Mouse (Mus musculus) lung, adult 2 months (tissue): ENCODE data around the gene Gm4767. TPM values are rescaled to one million over a fixed set of nuclear protein-coding genes. Genes with fewer than 3 reads are reported as not detected.
"Not testable (repeated sequence)": the region's sequence is repeated elsewhere in the genome, so short reads cannot be mapped to it uniquely, and the experiment has no call there.

Source experiments
- DNase-seq: peaks from one replicate; pipeline ENCODE4 v3.0.0; 2022
- H3K4me1 ChIP-seq: fragments of 200-500 bp; 2 replicates; pipeline ENCODE4 v1.6.1; 2011; ENCODE audit warnings: low read length; ENCODE audit not compliant: control insufficient read depth, insufficient read depth
- H3K4me3 ChIP-seq: fragments of 200-500 bp; replicated peaks from 2 replicates; pipeline ENCODE3; 2011; ENCODE audit warnings: low read depth, mild to moderate bottlenecking, control low read depth, low read length; ENCODE audit errors: extremely low read depth
- WGBS: fragments of 180-500 bp; shearing (Covaris S2); methylation state at CpG from one replicate; pipeline ENCODE4 v1.1.7; 2018; 5-methylcytosine and 5-hydroxymethylcytosine counted together
- polyA plus RNA-seq: library from polyadenylated mRNA; depleted of rRNA; stranded (reverse); fragments of >200 nt; gene quantifications from 2 replicates; pipeline ENCODE4 v1.2.3, GENCODE M21; 2012; rRNA removed

Gene Gm4767
- not detected in 2 replicates for polyA plus RNA-seq

DNA sequence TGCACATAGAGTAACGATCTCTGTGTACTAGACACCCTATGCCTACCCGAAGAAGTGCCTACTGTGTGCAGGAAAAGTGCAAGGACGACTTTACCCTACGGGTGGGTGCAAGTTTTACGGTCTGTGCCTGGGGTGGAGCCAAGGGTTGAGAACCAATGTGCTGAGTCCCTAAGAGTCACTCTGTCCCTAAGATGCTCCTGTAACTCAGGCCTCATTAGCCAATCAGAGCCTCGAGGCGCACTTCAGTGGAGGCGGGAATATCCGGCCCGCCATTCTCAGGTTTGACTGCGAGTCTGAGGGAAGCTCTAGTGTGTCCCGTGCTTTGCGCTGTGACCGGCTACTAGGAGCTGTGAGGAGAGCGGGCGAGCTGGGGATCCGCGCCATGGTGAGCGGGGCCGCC is at the start of gene Gm4767:
TSS of gene Gm4767 (plus strand) at position 288 of the 400 bp plus-strand sequence.
- 16% methylated on average over 18 of the region's 20 CpGs for WGBS
- not testable (repeated sequence) for DNase-seq, H3K4me1 ChIP-seq, H3K4me3 ChIP-seq

DNA sequence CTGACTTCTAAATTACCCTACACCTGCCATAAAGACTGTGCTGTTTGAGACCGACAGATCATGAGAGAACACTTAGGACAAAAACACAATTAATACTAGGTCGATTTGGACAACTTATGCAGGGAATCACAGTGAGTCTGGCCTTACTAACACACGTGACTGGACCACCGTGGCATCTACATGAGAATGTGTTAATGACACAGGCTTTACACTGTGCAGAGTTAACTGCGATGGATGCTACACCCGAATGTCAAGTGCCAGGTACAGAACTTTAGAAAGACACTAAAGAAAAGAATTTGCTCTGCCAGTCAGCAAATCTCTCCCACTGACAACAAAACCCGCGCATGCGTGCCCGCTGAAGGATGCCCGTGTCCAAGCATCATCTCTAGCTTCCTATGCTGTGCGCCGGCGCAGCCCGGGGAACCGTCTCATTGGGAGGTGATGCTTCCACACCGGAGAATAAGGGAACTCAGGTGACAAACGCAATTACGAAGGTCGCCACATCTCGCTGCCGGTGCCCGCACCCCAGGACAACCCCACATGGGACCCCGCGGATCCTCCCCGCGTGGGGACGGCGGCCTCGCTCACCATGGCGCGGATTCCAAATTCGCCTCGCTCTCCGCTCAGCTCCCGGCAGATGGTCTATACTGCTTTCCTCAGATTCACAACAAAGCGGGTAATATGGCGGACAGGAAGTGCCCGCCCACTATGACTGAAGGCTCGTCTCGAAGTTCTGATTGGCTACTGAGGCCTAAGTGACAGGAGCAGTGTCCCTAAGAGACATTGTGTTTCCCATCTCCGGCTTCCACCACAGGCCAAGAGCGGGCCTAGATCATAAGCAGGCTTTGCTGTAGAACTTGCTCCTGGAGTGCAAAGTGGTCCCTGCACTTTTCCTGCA is 41.2 kb upstream of the Gm4767 start, which contains the start of gene Gm3055:
TSS of gene Gm3055 (minus strand) at position 656 of the 898 bp plus-strand sequence.
- DNase-seq, H3K4me1 ChIP-seq, H3K4me3 ChIP-seq: not testable (repeated sequence)
- WGBS = no CpG with 5 or more reads among the region's 43 CpGs

DNA sequence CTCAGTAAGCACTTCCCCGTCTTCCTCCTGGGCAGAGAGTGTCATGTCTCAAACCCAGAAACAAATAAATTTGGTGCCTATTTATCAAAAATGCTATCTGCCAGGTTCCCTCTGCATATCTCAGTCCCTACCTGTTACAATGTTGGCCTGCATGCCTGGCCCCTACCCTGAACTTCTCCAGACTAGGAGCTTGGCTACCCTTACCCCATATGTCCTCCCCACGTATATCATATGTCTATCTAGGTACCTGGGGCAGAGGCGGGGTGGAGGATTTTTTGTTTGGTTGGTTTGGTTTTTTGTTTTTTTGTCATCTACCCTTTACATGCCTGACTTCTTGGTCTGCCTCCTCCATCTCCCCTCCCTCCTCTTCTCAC is 40.6 kb upstream of the Gm4767 start:
- not testable (repeated sequence) for H3K4me1 ChIP-seq, H3K4me3 ChIP-seq, DNase-seq
- no CpG with 5 or more reads among the region's 3 CpGs for WGBS

DNA sequence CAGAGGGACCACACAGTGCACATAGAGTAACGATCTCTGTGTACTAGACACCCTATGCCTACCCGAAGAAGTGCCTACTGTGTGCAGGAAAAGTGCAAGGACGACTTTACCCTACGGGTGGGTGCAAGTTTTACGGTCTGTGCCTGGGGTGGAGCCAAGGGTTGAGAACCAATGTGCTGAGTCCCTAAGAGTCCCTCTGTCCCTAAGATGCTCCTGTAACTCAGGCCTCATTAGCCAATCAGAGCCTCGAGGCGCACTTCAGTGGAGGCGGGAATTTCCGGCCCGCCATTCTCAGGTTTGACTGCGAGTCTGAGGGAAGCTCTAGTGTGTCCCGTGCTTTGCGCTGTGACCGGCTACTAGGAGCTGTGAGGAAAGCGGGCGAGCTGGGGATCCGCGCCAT is 34.2 kb downstream of the Gm4767 start:
- no CpG with 5 or more reads among the region's 18 CpGs for WGBS
- H3K4me1 ChIP-seq, H3K4me3 ChIP-seq, DNase-seq: not testable (repeated sequence)

DNA sequence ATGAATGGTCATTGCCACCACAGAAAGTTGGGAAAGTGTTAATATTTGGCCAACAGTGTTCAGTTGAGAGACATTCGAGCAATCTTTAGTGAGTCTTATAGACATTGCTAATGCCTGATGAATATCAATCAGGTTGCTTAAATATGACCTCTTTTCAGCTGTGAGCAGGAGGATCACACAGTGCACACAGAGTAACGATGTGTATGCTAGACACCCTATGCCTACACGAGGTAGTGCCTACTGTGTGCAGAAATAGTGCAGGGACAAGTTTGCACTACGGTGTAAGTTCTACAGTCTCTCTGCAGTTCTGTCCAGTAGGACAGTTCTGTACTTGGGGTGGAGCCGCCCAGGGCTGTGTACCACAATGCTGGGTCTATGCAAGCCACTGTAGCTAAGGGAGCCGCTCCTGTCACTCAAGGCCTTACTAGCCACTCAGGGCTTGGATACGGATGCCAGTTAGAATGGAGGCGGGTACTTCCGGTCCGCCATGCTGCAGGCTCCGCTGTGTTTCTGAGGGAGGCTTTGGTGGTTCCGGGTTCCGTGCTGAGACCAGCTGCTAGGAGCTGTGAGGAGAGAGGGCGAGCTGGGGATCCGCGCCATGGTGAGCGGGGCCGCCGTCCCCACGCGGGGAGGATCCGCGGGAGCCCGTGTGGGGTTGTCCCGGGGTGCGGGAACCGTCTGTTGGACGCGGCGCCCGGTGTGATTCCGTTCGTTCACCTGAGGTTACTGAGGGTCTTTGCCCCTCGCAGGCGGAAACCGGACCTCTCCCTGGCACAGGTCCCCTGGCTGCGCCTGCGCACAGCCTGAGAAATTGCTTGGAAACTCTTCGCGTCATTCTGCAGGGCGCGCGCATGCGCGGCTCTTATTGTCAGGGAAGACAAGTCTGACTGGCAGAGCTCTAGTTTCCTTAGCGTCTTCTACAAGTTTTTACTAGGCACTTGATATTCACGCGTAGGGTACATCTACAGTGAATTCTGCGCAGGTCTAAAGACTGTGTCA is 51.7 kb downstream of the Gm4767 start, which contains the start of gene Gm32687:
TSS of gene Gm32687 (plus strand) at position 526 of the 999 bp plus-strand sequence.
- DNase-seq = peak; percentile 2
- not testable (repeated sequence) for H3K4me3 ChIP-seq, H3K4me1 ChIP-seq
- WGBS = 17% methylated on average over 5 of the region's 49 CpGs

Other genes with a start within 250 kb of the Gm4767 start
- 164 and 218 TPM in 2 replicates for gene Tle2, start 237.6 kb upstream of the Gm4767 start, polyA plus RNA-seq
- 33.3 and 41.6 TPM in 2 replicates for gene Tle6, start 211.1 kb upstream of the Gm4767 start, polyA plus RNA-seq
- gene BC025920, start 205.9 kb upstream of the Gm4767 start, polyA plus RNA-seq = 0.57 and 1.1 TPM in 2 replicates
- gene Sirt6, start 184.4 kb upstream of the Gm4767 start, polyA plus RNA-seq = 33.7 and 36.2 TPM in 2 replicates
- gene Ankrd24, start 183.6 kb upstream of the Gm4767 start, polyA plus RNA-seq = 22.7 and 28.4 TPM in 2 replicates
- gene Gm10778, start 163.1 kb upstream of the Gm4767 start, polyA plus RNA-seq = 0.33 and 0.57 TPM in 2 replicates
- 0.45 and 0.47 TPM in 2 replicates for gene Zfp433, start 107.4 kb upstream of the Gm4767 start, polyA plus RNA-seq
- 0.33 and 0.56 TPM in 2 replicates for gene Gm3055, start 41.0 kb upstream of the Gm4767 start, polyA plus RNA-seq
- 0.41 and 0.76 TPM in 2 replicates for gene Gm32687, start 51.7 kb downstream of the Gm4767 start, polyA plus RNA-seq
- 0.09 and 0.11 TPM in 2 replicates for gene Zfp781, start 118.3 kb downstream of the Gm4767 start, polyA plus RNA-seq
- 0.79 and 1.0 TPM in 2 replicates for gene Zfp873, start 235.9 kb downstream of the Gm4767 start, polyA plus RNA-seq